Mouse (Mus musculus) urinary bladder, adult 2 months (tissue): ENCODE data around the gene Cbln3. TPM values are rescaled to one million over a fixed set of nuclear protein-coding genes. Genes with fewer than 3 reads are reported as not detected.

Source experiments
- DNase-seq: peaks from one replicate; pipeline ENCODE4 v3.0.0; 2022; ENCODE audit warnings: low spot score
- polyA plus RNA-seq: library from polyadenylated mRNA; depleted of rRNA; stranded (reverse); fragments of >200 nt; gene quantifications from 2 replicates; pipeline ENCODE4 v1.2.3, GENCODE M21; 2012; rRNA removed

The Cbln3 gene
- 0.22 and 0.45 TPM in 2 replicates for polyA plus RNA-seq

DNA sequence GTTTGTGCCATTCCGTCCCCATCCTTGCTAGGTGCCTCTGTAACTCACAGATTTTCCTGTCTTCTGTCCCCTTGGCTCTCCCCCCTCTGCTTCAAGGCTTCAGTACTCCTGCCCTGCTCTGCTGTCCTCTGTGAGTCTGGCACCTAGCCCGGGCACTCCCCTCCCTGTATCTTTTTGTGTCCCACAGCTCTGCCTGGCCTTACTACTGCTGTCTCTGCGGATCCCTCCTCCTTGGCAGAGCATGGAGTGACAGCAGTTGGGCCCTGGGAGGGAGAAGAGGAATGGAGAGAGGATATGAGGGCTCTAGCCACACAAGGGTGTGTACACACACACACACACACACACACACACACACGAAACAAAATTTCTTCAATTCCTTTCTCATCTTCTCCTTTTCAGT is at the start of gene Cbln3:
Cbln3 (minus strand) TSS at position 227 of the 400 bp plus-strand sequence.
- no peak for DNase-seq

DNA sequence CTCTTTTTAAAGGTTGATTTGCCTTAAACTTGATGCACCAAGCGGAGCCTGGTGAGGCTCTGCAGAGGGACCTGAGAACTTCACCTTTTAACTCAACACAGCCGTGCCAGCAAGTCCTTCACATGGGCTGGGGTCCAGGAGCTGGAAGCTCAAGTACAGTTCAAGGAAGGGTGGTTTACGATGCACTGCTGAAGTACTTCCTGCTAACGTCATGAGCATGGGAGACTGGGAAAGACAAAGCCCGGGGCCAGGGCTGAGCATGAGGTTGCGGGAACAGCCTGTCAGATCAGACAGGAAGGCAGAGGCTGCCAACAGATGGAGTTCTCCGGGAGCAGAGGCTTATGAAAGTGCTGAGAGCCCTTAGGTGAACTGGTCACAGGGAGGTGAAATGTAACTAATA is 49.4 kb upstream of the Cbln3 start:
- DNase-seq, result no peak

GRCm38 (mm10) chr14:55929263-55929997 is 45.2 kb upstream of the Cbln3 start:
- DNase-seq, result no peak

- DNase-seq, result no peak
These were observed 42.7 kb upstream of the Cbln3 start for GRCm38 (mm10) chr14:55926847-55927246.

- no peak for DNase-seq
These were observed 38.5 kb upstream of the Cbln3 start for GRCm38 (mm10) chr14:55922475-55923232.

- no peak for DNase-seq
These were observed 34.3 kb upstream of the Cbln3 start for GRCm38 (mm10) chr14:55918240-55919082.

- DNase-seq, result no peak
These were observed 29.2 kb upstream of the Cbln3 start for GRCm38 (mm10) chr14:55913406-55913805.

- no peak for DNase-seq
These were observed 21.3 kb upstream of the Cbln3 start for GRCm38 (mm10) chr14:55905518-55905917.

DNA sequence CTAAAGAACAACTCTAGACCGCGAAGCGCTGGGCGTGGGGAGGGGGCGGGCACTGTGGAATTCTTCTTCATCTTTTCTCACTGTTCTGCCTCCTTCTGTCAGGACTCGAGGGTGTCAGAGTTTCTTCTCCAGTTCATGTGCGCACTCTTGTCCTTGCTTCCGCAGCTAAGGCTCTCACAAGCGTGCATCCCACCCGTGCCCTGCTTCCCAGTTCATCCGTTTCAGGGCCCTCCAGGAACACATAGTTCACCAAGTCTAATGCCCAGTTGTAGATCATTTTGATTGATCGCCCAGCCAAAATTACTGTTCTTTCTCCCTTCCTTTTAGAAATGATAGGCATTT is 16.2 kb upstream of the Cbln3 start:
- DNase-seq, result no peak

GRCm38 (mm10) chr14:55899701-55900413 is 15.7 kb upstream of the Cbln3 start, which contains the start of gene Sdr39u1:
TSS of gene Sdr39u1 (minus strand) at chr14:55900293.
- peak; percentile 69 for DNase-seq

DNA sequence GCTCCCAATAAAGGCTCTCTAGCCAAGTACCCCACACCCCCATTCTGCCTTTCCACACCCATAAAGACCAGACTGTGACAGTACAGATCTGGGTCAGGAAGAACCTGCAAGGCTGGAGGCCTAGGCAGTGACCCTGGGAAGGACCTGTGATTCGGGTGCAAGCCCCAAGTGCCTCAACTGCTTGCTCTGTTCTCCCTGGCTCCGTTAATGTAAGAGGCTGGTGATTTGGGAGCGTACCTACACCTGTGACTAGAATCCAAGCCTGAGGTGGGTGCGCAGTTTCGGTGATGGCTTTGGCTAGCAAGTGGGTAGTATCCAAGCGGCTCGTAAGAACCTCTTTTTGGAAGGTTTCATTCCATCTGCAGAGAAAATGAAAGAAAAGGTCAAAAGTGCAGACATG is 14.8 kb upstream of the Cbln3 start:
- no peak for DNase-seq

DNA sequence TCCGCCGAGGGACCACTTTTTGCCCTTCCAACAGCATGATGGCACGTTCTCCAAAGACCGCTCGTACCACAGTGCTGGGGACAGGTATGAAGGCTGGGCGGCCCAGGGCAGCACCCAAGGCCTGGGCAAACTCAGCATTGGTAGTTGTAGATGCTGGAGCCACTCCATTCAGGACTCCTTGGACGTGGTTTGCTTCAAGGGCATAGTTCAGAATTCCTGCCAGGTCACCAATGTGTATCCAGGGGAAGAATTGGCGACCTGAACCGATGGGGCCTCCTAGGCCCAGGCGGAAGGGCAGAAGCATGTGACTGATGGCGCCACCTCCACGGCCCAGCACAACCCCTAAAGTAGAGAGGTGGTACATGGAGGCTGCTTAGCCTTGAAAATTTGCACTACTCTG is 13.5 kb upstream of the Cbln3 start:
- no peak for DNase-seq

DNA sequence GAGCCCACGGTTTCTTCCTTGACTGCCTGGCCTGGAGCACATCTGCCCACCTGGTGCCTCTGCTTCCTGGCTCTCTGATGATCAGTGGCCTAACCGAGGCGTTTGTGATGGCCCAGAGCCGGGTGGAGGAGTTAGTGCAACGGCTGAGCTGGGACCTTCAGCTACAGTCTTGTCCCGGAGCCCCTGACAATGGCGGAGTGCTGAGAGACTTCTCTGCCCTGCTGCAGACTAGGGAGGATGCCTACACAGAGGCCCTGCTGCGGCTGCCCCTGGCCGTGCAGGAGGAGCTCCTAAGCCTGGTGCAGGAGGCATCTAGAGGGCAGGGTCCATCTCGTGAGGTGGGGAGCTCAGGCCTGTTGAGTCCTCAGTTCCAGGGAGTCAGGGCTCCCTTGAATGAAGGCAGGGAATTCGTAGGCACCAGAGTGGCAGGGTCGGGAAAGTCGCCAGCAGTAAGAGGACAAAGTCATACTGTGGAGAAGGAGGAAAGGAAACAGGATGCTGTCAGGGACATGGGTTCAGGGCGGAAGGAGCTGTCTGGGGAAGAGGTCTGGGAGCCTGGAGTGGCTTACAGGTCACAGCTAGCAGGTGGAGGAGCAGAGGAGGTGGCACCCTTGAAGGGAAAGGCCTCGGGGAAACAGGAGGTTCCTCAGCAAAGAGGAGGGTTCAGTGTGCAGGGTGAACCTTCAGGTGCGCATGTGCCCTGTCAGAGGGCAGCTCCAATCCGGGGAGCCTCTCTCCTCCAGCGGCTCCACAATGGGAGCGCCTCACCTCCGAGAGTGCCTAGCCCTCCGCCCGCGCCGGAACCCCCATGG is 2.6 kb upstream of the Cbln3 start:
- no peak for DNase-seq

DNA sequence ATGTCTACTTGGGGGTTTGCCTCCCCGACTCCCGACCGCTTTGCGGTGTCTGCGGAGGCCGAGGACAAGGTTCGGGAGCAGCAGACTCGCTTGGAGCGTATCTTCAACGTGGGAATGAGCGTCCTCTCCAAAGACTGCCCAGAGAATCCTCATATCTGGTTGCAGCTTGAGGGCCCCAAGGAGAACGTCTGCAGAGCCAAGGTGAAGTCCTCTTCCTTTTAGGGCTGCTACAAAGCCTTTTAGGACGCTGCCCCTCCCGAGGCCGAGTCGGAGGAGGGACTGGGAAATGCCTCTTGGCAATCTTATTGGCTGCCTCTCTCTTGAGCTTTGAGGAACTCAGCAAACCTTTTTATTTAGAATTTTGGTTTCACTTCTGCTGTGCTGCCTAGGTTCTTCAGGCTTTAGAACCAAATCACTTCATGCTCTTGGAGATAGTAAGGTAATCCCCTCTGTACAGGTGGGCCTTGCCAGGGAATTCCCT is 1.6 kb upstream of the Cbln3 start:
- peak; percentile 40 for DNase-seq

DNA sequence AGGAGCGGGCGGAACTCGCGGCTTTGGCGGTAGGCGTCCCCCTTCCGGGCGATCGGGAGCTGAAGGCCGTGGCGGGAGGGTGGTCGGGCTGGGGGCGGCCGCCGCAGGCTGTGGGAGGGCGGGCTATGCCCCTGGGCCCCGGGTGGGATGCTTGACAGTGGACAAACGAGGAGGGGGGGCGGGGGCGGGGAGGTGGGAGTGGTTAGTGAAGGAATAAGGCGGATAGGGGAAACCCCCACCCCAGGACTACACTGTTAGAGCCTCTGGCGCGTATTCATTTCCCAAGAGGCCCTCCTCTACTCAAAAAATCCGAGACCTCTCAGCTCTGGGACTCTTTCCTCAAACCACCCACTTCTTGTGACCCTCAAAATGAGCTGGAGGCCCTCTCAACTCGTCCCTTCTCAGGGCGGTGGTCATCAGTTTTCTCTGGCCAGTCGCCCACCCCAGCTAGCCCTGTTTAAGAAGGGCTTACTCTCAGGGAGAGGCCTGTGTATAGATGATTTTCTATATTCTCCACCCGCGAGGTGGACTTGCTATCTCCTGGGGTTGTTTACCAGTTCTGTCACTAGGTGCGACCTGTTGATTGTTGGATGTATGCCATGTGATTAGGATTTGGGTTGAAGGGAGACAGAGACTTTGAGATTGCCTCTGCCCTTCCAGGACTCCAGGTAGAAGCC is 1.1 kb upstream of the Cbln3 start:
- DNase-seq, result no peak

DNA sequence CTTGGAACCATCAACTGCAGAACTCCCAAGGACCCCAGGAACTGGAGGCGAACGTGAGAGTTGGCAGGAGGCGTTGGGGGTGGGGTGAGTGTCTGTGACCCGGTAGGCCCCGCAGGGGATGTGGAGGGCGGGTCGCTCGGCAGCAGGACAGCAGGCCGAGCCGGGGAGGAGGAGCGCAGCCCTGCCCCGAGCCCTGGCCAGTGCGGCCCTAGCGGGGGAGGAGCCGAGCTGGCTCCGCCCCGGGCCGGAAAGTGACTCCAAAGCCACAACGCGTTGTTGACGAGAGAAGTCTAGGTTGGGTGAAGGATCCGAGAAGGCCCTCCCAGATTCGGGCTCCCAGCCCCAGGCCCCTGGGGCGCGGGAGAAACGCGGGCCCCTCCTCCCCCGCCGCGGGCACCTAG is 521 bp upstream of the Cbln3 start, which contains the start of gene Khnyn:
Khnyn (plus strand) TSS at position 235 of the 401 bp plus-strand sequence.
- DNase-seq, result peak; percentile 88

- DNase-seq, result no peak
These were observed 529 bp downstream of the Cbln3 start for GRCm38 (mm10) chr14:55883663-55884062.

- no peak for DNase-seq
These were observed 987 bp downstream of the Cbln3 start for GRCm38 (mm10) chr14:55883149-55883661.

DNA sequence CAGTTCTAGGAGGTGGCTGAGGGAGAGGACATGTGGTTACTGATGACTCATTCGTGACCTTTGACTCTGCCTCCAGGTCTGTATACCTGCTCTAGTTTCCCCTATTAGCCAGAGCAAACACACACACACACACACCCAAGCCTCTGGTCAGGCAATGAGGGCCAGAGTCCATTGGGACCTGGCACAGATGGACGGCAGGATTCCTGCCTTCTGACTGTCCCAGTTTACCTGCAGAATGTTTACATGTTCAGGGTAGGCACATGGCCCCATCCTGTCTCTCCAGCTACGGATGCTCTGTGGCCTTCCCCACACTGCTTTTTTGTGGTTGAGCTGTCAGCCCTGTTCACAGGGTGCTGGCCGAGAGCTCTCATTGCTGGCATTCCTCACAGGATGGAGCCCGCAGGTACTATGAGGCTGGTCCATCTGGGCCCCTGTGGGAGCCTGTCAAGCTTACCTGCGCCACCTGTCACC is 2.0 kb downstream of the Cbln3 start:
- DNase-seq, result peak; percentile 28

GRCm38 (mm10) chr14:55880982-55881381 is 3.2 kb downstream of the Cbln3 start:
- DNase-seq, result no peak
